Mouse (Mus musculus) heart, embryonic 12.5 days (tissue): ENCODE measurements around the gene Bcas3. TPM values are rescaled to one million over a fixed set of nuclear protein-coding genes. Genes with fewer than 3 reads are reported as not detected.

Experiments used
- ATAC-seq: fragments of 200-750 bp; cut with Nextera tagmentation; 2 replicates; pipeline ENCODE4 v1.8.0; 2017; ENCODE audit warnings: moderate TSS enrichment, moderate library complexity; ENCODE audit not compliant: insufficient number of reproducible peaks, low FRiP score
- H3K27ac ChIP-seq: fragments of 300-500 bp; sonication (generic); 2 replicates; pipeline ENCODE4 v1.5.1; 2016; ENCODE audit warnings: mild to moderate bottlenecking, moderate library complexity; ENCODE audit not compliant: poor library complexity, severe bottlenecking
- H3K27me3 ChIP-seq: fragments of 300-500 bp; sonication (generic); replicated peaks from 2 replicates; pipeline ENCODE4 v1.6.1; 2016; ENCODE audit warnings: mild to moderate bottlenecking, moderate library complexity
- H3K36me3 ChIP-seq: fragments of 300-500 bp; sonication (generic); 2 replicates; pipeline ENCODE4 v1.6.1; 2016; ENCODE audit warnings: mild to moderate bottlenecking, moderate library complexity
- H3K4me1 ChIP-seq: fragments of 300-500 bp; sonication (generic); replicated peaks from 2 replicates; pipeline ENCODE4 v1.6.1; 2016; ENCODE audit warnings: mild to moderate bottlenecking
- H3K4me2 ChIP-seq: fragments of 300-500 bp; sonication (generic); 2 replicates; pipeline ENCODE4 v1.6.1; 2016; ENCODE audit warnings: mild to moderate bottlenecking, moderate library complexity
- H3K4me3 ChIP-seq: fragments of 300-500 bp; sonication (generic); 2 replicates; pipeline ENCODE4 v1.5.1; 2016; ENCODE audit warnings: mild to moderate bottlenecking
- H3K9ac ChIP-seq: fragments of 300-500 bp; sonication (generic); 2 replicates; pipeline ENCODE4 v1.6.1; 2016; ENCODE audit warnings: mild to moderate bottlenecking, moderate library complexity
- H3K9me3 ChIP-seq: fragments of 300-500 bp; sonication (generic); replicated peaks from 2 replicates; pipeline ENCODE4 v1.6.1; 2016; ENCODE audit warnings: mild to moderate bottlenecking, moderate library complexity
- WGBS: fragments of 180-500 bp; shearing (Covaris S2); methylation state at CpG from one replicate; pipeline ENCODE4 v1.1.7; 2016; 5-methylcytosine and 5-hydroxymethylcytosine counted together
- polyA plus RNA-seq: library from polyadenylated mRNA; unstranded; fragments of >200 nt; fragmentation: Nextera tagmentation; extraction: Ambion mirVana; gene quantifications from 2 replicates; pipeline ENCODE4 v1.2.1, GENCODE M21; 2016

Gene Bcas3
- polyA plus RNA-seq, 1 experiment from 2014 or later: 16.1 TPM

DNA sequence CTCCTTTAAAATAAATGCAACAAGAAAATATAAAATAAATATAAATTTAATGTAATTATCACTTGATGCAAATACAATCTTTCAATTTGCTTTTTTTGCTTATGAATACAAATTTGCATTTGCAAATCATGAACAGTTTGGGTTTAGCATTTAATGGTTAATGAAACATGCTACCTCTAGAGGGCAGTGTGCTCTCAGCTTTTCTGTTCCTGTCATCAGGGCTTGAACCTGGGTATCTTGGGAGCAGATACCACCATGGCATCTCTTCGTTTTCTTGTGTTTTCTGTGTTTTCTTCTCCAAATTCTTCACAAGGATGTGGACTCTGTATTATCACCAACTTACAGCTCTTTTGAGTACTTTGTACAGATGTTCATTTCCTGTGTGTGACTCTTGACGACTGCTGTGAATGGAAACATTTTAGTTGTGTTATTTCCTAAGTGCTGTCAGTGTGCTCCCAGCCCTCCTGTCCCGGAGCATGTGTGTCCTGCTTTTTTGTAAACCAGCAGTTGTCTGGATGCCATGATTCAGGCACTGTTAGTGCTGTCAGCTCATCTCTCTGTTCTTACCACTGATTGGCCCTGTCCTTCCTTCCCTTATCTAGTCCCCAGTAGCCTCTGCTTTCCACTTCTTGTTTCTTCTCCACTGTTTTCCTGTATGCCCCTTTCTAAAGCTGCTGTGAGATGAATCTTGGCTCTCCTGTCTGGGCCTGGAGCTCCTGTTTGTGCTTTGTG is 165.2 kb downstream of the Bcas3 start:
- Histone ChIP-seq H3K4me3 (no peak overlapping the region), H3K27me3 (peaks cover 17% of the 10 kb centered on the region), H3K4me2 (no peak overlapping the region), H3K9ac (no peak overlapping the region), H3K36me3 (no peaks in the 10 kb centered on the region), H3K27ac (no peak overlapping the region), H3K9me3 (no peaks in the 10 kb centered on the region), H3K4me1 (no peaks in the 10 kb centered on the region; the same call in 1 of the 2 replicates)
- ATAC-seq: no peak
- WGBS: 28% methylated on average over 3 of the region's 3 CpGs

DNA sequence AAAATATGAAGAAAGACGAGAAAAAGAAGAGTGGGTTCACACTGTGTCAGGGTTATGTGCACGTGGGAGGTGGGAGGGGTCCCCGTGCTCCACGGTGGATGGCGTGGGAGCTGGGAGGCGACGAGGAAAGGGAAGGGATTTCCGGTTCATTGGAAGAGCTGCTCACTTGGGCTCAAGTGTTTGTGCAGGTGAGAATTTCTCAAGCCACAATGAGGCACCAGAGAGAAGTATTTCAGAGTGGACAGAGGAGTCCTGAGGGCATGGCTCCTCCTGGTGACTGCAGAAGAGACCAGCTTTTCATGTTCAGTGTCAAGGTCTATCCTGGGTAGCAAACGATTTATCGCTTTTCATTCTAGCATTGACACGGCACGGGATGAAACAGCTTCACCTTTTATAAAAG is 167.3 kb downstream of the Bcas3 start:
- 86% methylated on average over 12 of the region's 12 CpGs for WGBS
- Histone ChIP-seq H3K9ac (no peak overlapping the region), H3K4me3 (no peak overlapping the region), H3K9me3 (no peaks in the 10 kb centered on the region), H3K27ac (no peak overlapping the region), H3K4me2 (no peak overlapping the region), H3K36me3 (no peaks in the 10 kb centered on the region), H3K27me3 (peaks cover 6% of the 10 kb centered on the region; the same call in 1 of the 2 replicates), H3K4me1 (peaks cover 17% of the 10 kb centered on the region)
- ATAC-seq: no peak

DNA sequence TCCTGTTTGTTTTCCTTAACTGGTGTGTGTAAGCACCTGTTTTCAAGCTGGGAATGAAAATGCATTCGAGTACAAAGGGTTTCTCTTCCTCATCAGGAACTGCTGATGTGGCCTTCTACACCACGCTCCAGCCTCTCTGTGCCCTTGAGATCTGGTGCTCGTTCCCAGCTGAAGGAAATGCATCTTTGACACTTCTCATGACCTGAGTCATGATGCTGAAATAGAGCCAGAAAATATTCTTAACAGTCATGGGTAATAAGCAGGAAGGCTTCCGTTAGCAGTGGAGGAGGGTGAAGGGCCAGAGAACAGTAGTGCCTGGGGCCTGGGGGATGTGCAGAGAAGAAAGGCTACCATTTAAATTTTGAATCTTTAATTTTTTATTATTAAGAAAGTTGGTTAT is 168.0 kb downstream of the Bcas3 start:
- H3K27ac ChIP-seq: no peak overlapping the region
- H3K9ac ChIP-seq: no peak overlapping the region
- H3K4me3 ChIP-seq: no peak overlapping the region
- peaks cover 25% of the 10 kb centered on the region for H3K4me1 ChIP-seq
- H3K27me3 ChIP-seq: peaks cover 6% of the 10 kb centered on the region; the same call in 1 of the 2 replicates
- no peaks in the 10 kb centered on the region for H3K9me3 ChIP-seq
- H3K4me2 ChIP-seq: no peak overlapping the region
- no peaks in the 10 kb centered on the region for H3K36me3 ChIP-seq
- no peak for ATAC-seq
- 61% methylated on average over 4 of the region's 4 CpGs for WGBS

DNA sequence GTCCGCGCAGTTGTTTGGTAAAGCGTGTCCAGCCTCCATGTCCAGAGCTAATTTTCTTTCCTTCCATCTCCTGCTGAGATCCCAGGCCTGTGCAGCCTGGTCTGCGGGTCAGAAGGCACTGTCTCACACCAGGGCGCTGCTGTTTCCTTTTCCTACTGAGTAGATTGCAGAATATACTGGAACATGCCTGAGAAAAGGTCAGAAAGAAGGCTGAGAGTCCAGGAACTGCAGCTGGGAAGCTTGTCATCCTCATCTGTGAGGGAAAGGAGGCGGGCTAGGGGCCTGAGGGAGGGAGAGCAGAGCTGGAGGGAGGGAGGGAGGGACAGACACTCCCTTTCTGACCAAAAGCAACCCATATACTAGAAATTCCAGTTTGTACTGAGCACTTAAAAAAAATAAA is 170.7 kb downstream of the Bcas3 start:
- no peak for ATAC-seq
- H3K27me3 ChIP-seq: peaks cover 11% of the 10 kb centered on the region
- H3K27ac ChIP-seq: no peak overlapping the region
- peaks cover 32% of the 10 kb centered on the region for H3K4me1 ChIP-seq
- H3K4me2 ChIP-seq: no peak overlapping the region; the same call in 1 of the 2 replicates
- H3K36me3 ChIP-seq: no peaks in the 10 kb centered on the region
- no peak overlapping the region for H3K4me3 ChIP-seq
- no peak overlapping the region for H3K9ac ChIP-seq
- H3K9me3 ChIP-seq: no peaks in the 10 kb centered on the region
- 54% methylated on average over 6 of the region's 6 CpGs for WGBS

DNA sequence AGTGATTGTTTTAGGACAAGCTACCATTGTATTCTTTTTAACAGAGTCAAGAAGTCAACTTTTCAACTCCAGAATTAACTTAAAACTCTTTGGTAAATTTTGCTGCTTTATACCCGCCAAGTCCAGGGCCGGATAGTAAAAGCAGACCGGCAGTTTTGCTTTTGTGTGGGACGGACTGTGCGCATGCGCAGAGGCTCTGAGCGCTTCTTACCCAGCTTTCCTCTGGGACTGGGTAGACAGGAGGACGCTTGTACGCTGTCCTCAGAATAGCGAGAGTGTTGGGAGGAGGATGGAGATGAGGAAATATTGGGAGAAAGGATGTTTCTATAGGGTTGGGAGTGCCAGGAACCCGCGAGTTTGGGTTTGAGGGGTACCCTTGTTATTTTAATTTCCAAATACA is 171.2 kb downstream of the Bcas3 start:
- 40% methylated on average over 12 of the region's 12 CpGs for WGBS
- no peak overlapping the region for H3K27ac ChIP-seq
- peak overlapping the region; percentile 23 for H3K4me3 ChIP-seq
- peaks cover 13% of the 10 kb centered on the region for H3K27me3 ChIP-seq
- 0 out of 2 replicates have a peak, but pooled peaks have one; percentile 42 for ATAC-seq
- no peaks in the 10 kb centered on the region for H3K36me3 ChIP-seq
- no peaks in the 10 kb centered on the region for H3K9me3 ChIP-seq
- peak overlapping the region; percentile 57 for H3K4me2 ChIP-seq
- H3K4me1 ChIP-seq: peaks cover 32% of the 10 kb centered on the region
- no peak overlapping the region for H3K9ac ChIP-seq

DNA sequence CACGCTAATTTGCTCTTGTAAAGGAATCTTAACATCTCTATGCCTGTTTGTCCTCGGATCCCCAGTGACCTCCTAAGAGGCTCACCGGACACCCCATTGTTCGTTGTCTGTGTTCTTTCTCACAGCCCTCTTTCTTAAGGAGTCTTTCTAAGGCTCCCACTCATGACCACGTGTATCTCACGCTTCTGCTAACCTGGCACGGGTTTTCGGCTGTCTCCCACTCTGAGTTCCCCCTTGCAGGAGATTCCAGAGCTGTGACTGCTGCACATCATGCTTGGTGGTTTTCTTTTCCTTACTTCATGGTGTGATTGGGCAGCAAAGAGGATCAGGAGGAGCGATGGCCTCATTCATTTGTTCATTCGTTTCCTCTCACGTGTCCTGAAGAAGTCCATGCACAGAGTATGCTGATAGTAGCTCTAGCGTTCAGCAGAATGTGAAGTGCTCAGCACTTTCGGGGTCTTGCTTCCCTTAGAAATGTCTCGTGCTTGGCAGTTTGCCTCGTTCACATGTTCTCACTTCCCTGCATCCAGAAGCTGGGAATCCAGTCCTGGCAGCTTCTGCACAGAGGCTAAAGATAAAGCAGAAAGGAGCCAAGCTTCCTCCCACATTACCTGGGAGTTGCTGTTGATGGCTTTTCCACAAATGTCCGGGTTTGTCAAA is 172.0 kb downstream of the Bcas3 start:
- Histone ChIP-seq H3K9ac (peak overlapping the region; percentile 42; the same call in 1 of the 2 replicates), H3K4me1 (peaks cover 32% of the 10 kb centered on the region), H3K9me3 (no peaks in the 10 kb centered on the region), H3K27me3 (peaks cover 14% of the 10 kb centered on the region), H3K36me3 (no peaks in the 10 kb centered on the region), H3K4me2 (peak overlapping the region; percentile 57), H3K27ac (peak overlapping the region; percentile 48; the same call in 1 of the 2 replicates), H3K4me3 (peak overlapping the region; percentile 14; the same call in 1 of the 2 replicates)
- peak; percentile 77; the same call in 1 of the 2 replicates for ATAC-seq
- 17% methylated on average over 16 of the region's 16 CpGs for WGBS

DNA sequence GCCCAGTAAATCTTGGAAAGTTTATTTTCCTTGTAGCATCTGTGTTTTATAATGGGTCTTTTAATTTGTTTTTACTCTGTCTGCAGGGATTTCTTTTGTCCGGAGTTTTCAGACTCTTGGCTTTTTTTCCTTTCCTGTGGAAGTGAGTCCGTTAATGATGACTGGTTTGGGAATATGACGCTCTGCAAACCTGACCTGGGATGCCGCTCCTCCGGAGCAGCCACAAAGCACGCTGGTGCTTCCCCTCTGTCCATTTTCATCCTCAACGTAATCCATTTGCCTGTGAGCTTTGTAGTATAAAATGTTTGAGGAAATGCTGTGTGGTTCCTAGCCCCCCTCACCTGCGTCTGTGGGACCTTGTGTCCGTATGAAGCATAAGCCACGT is 172.5 kb downstream of the Bcas3 start:
- H3K4me2 ChIP-seq: peak overlapping the region; percentile 57
- peaks cover 10% of the 10 kb centered on the region for H3K27me3 ChIP-seq
- no peak for ATAC-seq
- 42% methylated on average over 10 of the region's 10 CpGs for WGBS
- H3K9me3 ChIP-seq: no peaks in the 10 kb centered on the region
- peak overlapping the region; percentile 14; the same call in 1 of the 2 replicates for H3K4me3 ChIP-seq
- peak overlapping the region; percentile 22; the same call in 1 of the 2 replicates for H3K9ac ChIP-seq
- H3K36me3 ChIP-seq: no peaks in the 10 kb centered on the region
- H3K27ac ChIP-seq: 0 out of 2 replicates have a peak overlapping the region, but pooled peaks have one; percentile 2
- H3K4me1 ChIP-seq: peaks cover 32% of the 10 kb centered on the region

DNA sequence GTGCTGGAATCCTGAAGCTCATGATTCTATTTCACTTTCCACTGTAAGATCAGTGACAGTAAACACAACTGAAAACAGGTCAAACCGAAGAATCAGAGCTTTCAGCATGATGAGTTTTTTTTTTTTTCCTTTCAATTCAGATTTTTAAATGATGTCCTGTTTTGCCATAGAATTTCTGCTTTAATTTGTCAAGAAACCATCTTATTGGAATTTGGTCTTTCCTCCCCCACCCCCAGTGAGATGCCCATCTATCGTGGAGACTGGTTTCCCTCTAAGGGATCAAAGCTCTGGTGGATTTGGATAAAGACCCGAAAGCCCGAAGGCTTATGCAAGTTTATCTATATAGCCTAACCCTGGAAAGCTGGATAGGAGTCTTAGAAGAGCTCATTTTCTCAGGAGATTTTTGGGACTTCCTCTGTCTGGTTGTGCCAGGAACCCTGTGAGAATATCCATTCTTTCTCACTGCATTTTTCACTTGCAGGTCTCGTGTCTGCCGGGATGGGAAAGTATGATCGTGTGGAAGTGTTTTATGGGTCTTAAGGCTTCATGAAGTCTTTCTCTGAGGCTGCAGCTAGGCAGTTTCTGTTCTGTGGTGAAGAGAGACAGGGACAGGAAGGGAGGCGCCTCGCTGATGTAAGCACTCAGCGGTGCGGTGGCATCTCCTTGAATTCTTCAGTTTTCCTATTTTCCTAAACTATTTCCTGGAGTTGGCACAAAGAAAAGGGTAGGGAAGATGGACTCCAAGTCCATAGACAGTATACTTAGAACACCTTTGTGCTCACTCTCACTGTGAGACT is 173.2 kb downstream of the Bcas3 start:
- ATAC-seq: no peak
- Histone ChIP-seq H3K4me3 (no peak overlapping the region), H3K9me3 (no peaks in the 10 kb centered on the region), H3K36me3 (no peaks in the 10 kb centered on the region), H3K9ac (no peak overlapping the region), H3K4me2 (peak overlapping the region; percentile 57), H3K27ac (no peak overlapping the region), H3K27me3 (peaks cover 10% of the 10 kb centered on the region), H3K4me1 (peaks cover 32% of the 10 kb centered on the region)
- 36% methylated on average over 11 of the region's 11 CpGs for whole genome bisulfite sequencing

DNA sequence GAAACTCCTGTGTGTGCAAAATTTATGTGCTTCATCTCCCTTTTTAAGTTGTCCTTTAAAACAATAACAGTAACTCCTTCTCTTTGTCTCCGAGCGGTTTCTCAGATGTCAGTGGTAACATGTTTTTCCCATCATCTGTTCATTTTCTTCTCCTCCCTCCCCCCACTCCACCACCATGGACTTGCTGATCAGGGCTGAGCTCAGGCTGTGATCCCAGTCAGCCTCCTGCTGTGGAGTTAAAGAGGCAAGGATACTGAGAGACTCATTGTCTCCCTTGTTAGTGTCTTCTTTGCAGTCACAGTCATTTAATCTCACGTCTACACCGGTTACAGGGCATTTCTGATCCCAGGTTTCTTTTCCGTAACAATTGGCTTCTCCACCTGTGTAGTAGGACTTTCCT is 174.3 kb downstream of the Bcas3 start:
- no peak overlapping the region for H3K4me3 ChIP-seq
- no peak overlapping the region for H3K4me2 ChIP-seq
- H3K9me3 ChIP-seq: no peaks in the 10 kb centered on the region
- H3K4me1 ChIP-seq: peaks cover 32% of the 10 kb centered on the region
- peaks cover 10% of the 10 kb centered on the region for H3K27me3 ChIP-seq
- H3K27ac ChIP-seq: no peak overlapping the region
- H3K36me3 ChIP-seq: no peaks in the 10 kb centered on the region
- ATAC-seq: no peak
- 72% methylated on average over 5 of the region's 5 CpGs for WGBS
- H3K9ac ChIP-seq: no peak overlapping the region

DNA sequence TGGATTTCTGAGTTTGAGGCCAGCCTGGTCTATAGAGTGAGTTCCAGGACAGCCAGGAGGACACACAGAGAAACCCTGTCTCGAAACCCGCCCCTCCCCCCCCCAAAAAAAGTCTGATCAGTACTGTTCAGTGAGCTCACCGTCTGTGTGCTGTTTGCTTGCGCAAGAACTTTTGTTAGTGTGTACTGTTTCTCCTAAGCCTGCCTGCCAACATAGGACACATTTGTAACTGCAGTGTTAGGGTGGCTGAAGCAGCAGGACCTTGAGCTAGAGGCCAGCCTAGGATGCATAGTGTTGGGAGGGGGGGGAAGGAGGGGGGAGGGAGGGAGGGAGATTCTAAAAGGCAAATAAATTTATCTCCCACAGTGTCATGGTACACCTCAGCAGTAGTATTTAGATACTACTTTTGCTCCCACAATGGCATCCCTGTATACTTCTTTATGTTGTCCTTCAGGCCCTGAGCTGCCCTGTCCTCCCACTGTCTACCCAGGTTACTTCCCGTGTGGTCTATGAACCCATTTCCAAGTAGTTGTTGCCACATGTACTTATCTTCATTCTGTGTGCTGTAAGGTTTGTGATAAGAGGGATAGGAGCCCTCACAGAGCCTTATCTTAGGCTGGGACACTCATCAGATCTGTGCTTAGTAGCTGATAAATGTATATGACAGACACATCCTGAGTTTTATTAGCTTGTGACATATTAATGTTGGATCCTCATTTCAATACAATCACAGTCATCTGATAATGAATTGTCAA is 176.7 kb downstream of the Bcas3 start:
- H3K4me1 ChIP-seq: peaks cover 20% of the 10 kb centered on the region
- no peaks in the 10 kb centered on the region for H3K36me3 ChIP-seq
- H3K27me3 ChIP-seq: peaks cover 10% of the 10 kb centered on the region
- no peak overlapping the region for H3K27ac ChIP-seq
- WGBS: 63% methylated on average over 5 of the region's 5 CpGs
- H3K9ac ChIP-seq: no peak overlapping the region
- ATAC-seq: no peak
- H3K4me2 ChIP-seq: no peak overlapping the region
- H3K4me3 ChIP-seq: no peak overlapping the region
- H3K9me3 ChIP-seq: no peaks in the 10 kb centered on the region
